Mouse (Mus musculus): ENCODE data around the gene Gm4553.
"Not testable (repeated sequence)": the region's sequence is repeated elsewhere in the genome, so short reads cannot be mapped to it uniquely, and the experiment has no call there.

Gm4553 gene

DNA sequence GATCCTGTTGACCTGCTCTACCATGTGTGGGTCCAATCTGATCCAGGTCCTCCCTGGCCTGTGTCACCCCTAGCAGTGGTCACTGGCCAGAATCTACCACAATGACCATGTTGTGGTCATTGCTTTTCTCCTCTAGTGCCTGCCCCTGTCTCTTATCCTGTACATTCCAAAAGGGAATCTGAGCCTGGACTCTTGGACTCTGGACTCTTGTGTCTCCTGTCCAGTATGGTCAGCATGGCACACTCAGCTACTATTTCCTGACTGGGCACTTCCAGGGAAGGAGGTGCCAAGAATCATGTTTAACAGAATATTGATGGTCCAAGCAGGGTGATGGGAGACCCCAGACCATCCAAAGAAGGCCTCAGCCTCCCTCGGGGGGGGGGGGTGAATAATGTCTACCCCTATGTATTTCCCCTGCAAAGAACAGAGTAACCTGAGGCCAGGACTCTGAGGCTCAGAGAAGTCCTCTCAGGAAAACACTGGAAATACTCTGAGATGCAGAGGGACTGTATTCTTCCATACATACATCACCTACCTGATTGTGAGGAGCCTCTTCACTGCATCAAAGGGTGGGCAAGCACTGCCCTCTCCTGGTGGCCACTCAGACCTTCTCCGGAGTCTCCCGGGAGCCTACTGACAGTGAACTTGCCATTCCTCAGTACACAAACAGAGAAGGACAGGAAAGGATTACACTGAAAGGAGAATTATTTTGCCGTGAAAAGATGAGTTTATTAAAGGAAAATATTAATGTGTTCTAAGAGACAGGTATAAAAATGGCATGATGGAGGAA is 31.1 kb downstream of the Gm4553 start:
- peak; percentile 35 to 50 for DNase-seq

GRCm38 (mm10) chr7:142128843-142129242 is 36.7 kb downstream of the Gm4553 start:
- DNase-seq: no peak

DNA sequence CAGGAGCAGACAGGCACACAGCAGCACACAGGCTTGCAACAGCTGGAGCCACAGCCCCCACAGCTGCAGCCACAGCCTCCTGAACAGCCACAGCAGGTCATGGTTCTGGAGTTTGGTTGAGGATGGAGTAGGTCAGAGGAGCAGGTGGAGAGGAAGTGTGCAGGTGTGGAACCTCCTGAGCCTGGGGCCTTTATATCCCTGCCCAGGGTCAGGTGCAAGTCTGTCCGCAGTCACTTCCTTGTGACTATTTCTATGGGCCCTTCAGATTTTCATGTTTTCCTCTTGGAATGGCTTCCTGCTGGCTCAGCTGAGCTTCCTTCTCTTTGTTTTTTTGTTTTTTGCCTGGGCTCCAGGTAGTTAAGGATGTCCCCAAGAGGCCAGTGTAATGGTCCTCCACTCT is 44.9 kb downstream of the Gm4553 start, which contains the start of gene Gm45618:
Gene Gm45618 (minus strand): TSS at position 101 of the 400 bp plus-strand sequence.
- not testable (repeated sequence) for DNase-seq

- peak; percentile 28 to 33 for DNase-seq
These were observed 45.9 kb downstream of the Gm4553 start for GRCm38 (mm10) chr7:142119632-142120031.

Data from kidney, postnatal 4 days (tissue).